Mouse (Mus musculus): ENCODE measurements around the gene Tk2.
"Not testable (repeated sequence)": the region's sequence is repeated elsewhere in the genome, so short reads cannot be mapped to it uniquely, and the experiment has no call there.

Gene Tk2

GRCm38 (mm10) chr8:104248276-104248675 is at the start of gene Tk2:
TSS of gene Tk2 (minus strand) at chr8:104248558.
- DNase-seq: peak; percentile 76

- DNase-seq: no peak
Measured at GRCm38 (mm10) chr8:104294396-104294795, 46.0 kb upstream of the Tk2 start.

- DNase-seq: not testable (repeated sequence)
Measured at GRCm38 (mm10) chr8:104293081-104293480, 44.7 kb upstream of the Tk2 start, which contains the start of gene Cmtm2a. TSS of gene Cmtm2a (minus strand) at chr8:104293181.

GRCm38 (mm10) chr8:104268937-104269440 is 20.6 kb upstream of the Tk2 start:
- no peak for DNase-seq

GRCm38 (mm10) chr8:104268368-104268767 is 20.0 kb upstream of the Tk2 start:
- DNase-seq: no peak

- not testable (repeated sequence) for DNase-seq
Measured at GRCm38 (mm10) chr8:104264271-104264935, 16.0 kb upstream of the Tk2 start.

GRCm38 (mm10) chr8:104261802-104262201 is 13.4 kb upstream of the Tk2 start:
- not testable (repeated sequence) for DNase-seq

- DNase-seq: no peak
Measured at GRCm38 (mm10) chr8:104253016-104253415, 4.7 kb upstream of the Tk2 start.

GRCm38 (mm10) chr8:104251461-104251860 is 3.1 kb upstream of the Tk2 start:
- no peak for DNase-seq

- DNase-seq: peak; percentile 73
Measured at GRCm38 (mm10) chr8:104250439-104251367, 2.3 kb upstream of the Tk2 start, which contains the start of gene Cklf. TSS of gene Cklf (plus strand) at chr8:104250861.

- DNase-seq: no peak
Measured at GRCm38 (mm10) chr8:104249442-104249996, 1.2 kb upstream of the Tk2 start.

- DNase-seq: peak; percentile 11
Measured at GRCm38 (mm10) chr8:104247908-104248275, 466 bp downstream of the Tk2 start.

GRCm38 (mm10) chr8:104247054-104247907 is 1.1 kb downstream of the Tk2 start:
- DNase-seq: peak; percentile 48

GRCm38 (mm10) chr8:104246621-104247020 is 1.7 kb downstream of the Tk2 start:
- DNase-seq: no peak

- DNase-seq: no peak
Measured at GRCm38 (mm10) chr8:104242038-104242644, 6.2 kb downstream of the Tk2 start.

- DNase-seq: no peak
Measured at GRCm38 (mm10) chr8:104239418-104239861, 8.9 kb downstream of the Tk2 start.

GRCm38 (mm10) chr8:104234573-104234972 is 13.8 kb downstream of the Tk2 start:
- no peak for DNase-seq

- DNase-seq: no peak
Measured at GRCm38 (mm10) chr8:104232919-104233318, 15.4 kb downstream of the Tk2 start.

- no peak for DNase-seq
Measured at GRCm38 (mm10) chr8:104232039-104232438, 16.3 kb downstream of the Tk2 start.

GRCm38 (mm10) chr8:104230377-104230776 is 18.0 kb downstream of the Tk2 start:
- DNase-seq: no peak

- DNase-seq: no peak
Measured at GRCm38 (mm10) chr8:104227048-104227447, 21.3 kb downstream of the Tk2 start.

GRCm38 (mm10) chr8:104219806-104220205 is 28.6 kb downstream of the Tk2 start:
- DNase-seq: peak; percentile 65
